Mouse (Mus musculus): ENCODE data around the gene Zfp931. TPM values are rescaled to one million over a fixed set of nuclear protein-coding genes. Genes with fewer than 3 reads are reported as not detected.
"Not testable (repeated sequence)": the region's sequence is repeated elsewhere in the genome, so short reads cannot be mapped to it uniquely, and the experiment has no call there.

Gene Zfp931
- polyA plus RNA-seq (2015; fragmentation: Nextera tagmentation; extraction: Ambion mirVana), result 15.0 TPM in 2 replicates

GRCm38 (mm10) chr2:178078166-178078717 is at the start of gene Zfp931:
Gene Zfp931, minus strand, starts transcription at chr2:178078476.
- H3K4me2 ChIP-seq, result peak within 1 kb of the TSS; percentile 53
- not testable (repeated sequence) for H3K27me3 ChIP-seq (replicated peaks); H3K27ac ChIP-seq; H3K36me3 ChIP-seq (replicated peaks); H3K9me3 ChIP-seq; ATAC-seq (replicated peaks); H3K4me1 ChIP-seq
- 0% methylated on average over 3 of the region's 14 CpGs for WGBS
- peak within 1 kb of the TSS; percentile 44 for H3K4me3 ChIP-seq
- peak within 1 kb of the TSS; percentile 35; the same call in 1 of the 2 replicates for H3K9ac ChIP-seq

DNA sequence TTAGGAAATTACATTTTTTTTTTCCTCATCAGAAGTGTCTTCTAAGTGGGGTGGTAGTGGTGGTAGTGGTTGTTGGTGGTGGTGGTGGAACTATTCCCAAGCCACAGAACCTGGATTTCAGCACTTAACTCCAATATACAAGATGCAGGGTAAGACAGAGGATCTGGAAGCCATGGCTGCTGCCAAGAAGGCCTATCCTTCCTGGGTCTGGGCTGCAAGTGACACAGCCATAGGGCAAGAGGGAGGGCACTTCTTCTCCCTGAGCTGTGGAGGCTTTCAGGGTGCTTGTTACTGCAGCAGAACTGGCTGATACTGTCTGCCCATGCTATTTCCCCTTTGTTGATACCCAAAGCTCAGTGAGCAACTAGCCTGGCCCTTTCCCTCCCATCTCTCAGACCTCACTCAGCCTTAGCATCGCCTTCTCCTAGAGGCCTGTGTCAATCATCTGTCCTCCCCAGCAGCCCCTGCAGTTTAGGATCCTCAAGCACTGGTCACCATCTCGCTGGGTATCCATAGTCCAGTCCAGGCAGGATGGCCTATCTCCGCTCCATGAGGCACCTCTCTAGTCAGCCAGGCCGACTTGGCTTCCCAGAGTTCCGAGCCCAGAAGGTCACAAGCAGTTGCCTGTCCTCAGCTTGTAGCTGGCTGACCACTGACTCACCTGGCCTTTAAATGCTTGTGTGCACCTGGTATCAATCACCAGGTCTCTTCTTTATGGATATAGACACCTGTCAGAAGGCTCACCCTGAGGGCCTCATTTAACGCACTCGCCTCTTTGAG is 48.0 kb upstream of the Zfp931 start:
- ATAC-seq (replicated peaks), result no peak
- WGBS, result 91% methylated on average over 7 of the region's 7 CpGs
- Histone ChIP-seq H3K9ac (no peak overlapping the region), H3K4me2 (no peak overlapping the region), H3K4me1 (no peaks in the 10 kb centered on the region), H3K27me3 (replicated peaks) (no peaks in the 10 kb centered on the region), H3K27ac (no peak overlapping the region), H3K36me3 (replicated peaks) (no peaks in the 10 kb centered on the region), H3K9me3 (no peaks in the 10 kb centered on the region), H3K4me3 (no peak overlapping the region)

- no peak for ATAC-seq (replicated peaks)
- no peak overlapping the region for H3K9ac ChIP-seq
Observed at GRCm38 (mm10) chr2:178125427-178125826, 47.2 kb upstream of the Zfp931 start.

DNA sequence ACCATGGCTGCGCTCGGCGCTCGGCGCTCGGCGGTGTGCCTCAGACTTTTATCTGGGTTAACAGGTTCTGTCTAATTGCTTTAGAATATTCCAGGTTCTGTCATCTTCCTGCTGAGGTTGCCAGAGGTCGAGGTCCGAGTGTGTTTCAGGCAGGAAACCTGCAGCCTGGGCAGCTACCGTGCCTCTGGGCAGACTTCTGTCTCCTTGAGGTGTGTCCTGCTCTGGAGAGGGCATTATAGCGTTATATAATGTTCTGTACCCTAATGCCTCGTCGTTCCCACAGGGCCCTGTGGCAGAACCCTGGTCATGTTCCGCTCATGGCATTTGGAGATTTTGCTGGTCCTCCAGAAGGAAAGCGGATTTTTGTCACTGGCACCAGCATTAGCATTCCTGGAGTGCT is 45.2 kb upstream of the Zfp931 start:
- WGBS, result 83% methylated on average over 15 of the region's 15 CpGs
- peaks cover 4% of the 10 kb centered on the region; the same call in 1 of the 2 replicates for H3K27me3 ChIP-seq (replicated peaks)
- H3K9me3 ChIP-seq, result no peaks in the 10 kb centered on the region
- H3K27ac ChIP-seq, result no peak overlapping the region
- H3K4me1 ChIP-seq, result peaks cover 12% of the 10 kb centered on the region
- H3K36me3 ChIP-seq (replicated peaks), result no peaks in the 10 kb centered on the region
- no peak overlapping the region for H3K4me2 ChIP-seq
- H3K9ac ChIP-seq, result no peak overlapping the region
- H3K4me3 ChIP-seq, result no peak overlapping the region
- ATAC-seq (replicated peaks), result no peak

More at GRCm38 (mm10) chr2:178125427-178125826, 47.2 kb upstream of the Zfp931 start:
- Histone ChIP-seq H3K4me1 (no peaks in the 10 kb centered on the region), H3K36me3 (replicated peaks) (no peaks in the 10 kb centered on the region), H3K4me2 (no peak overlapping the region), H3K4me3 (no peak overlapping the region), H3K9me3 (no peaks in the 10 kb centered on the region), H3K27ac (no peak overlapping the region), H3K27me3 (replicated peaks) (no peaks in the 10 kb centered on the region)
- WGBS, result 80% methylated on average over 8 of the region's 8 CpGs

- no peak for ATAC-seq (replicated peaks)
- H3K4me3 ChIP-seq, result no peak overlapping the region
- H3K36me3 ChIP-seq (replicated peaks), result no peaks in the 10 kb centered on the region
- no peak overlapping the region for H3K27ac ChIP-seq
- H3K9me3 ChIP-seq, result no peaks in the 10 kb centered on the region
- no peak overlapping the region for H3K9ac ChIP-seq
- H3K4me1 ChIP-seq, result peaks cover 14% of the 10 kb centered on the region
- H3K4me2 ChIP-seq, result no peak overlapping the region
- peaks cover 9% of the 10 kb centered on the region for H3K27me3 ChIP-seq (replicated peaks)
- WGBS, result 41% methylated on average over 4 of the region's 4 CpGs
Observed at GRCm38 (mm10) chr2:178121946-178122665, 43.8 kb upstream of the Zfp931 start.

DNA sequence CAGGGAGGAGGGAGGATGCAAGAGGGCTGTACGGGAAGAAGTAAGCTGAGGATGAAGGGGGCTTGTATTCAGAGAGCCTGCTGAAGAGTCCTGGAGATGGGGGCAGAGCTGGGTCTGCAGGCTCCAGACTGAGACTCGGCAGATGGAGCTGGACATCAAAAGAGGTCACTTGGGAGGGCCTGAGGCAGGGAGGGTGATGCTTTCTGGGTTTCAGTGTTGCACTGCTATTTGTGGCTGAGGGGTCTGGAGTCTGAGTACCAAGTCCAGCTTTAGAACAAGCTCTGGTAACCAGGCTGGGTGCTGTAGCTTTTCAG is 43.1 kb upstream of the Zfp931 start:
- H3K27ac ChIP-seq, result no peak overlapping the region
- H3K9me3 ChIP-seq, result no peaks in the 10 kb centered on the region
- H3K27me3 ChIP-seq (replicated peaks), result peaks cover 9% of the 10 kb centered on the region
- WGBS, result 39% methylated on average over 2 of the region's 2 CpGs
- no peak overlapping the region for H3K4me3 ChIP-seq
- H3K36me3 ChIP-seq (replicated peaks), result no peaks in the 10 kb centered on the region
- no peak overlapping the region for H3K9ac ChIP-seq
- H3K4me1 ChIP-seq, result peaks cover 14% of the 10 kb centered on the region
- no peak for ATAC-seq (replicated peaks)
- no peak overlapping the region for H3K4me2 ChIP-seq

GRCm38 (mm10) chr2:178120651-178121374 is 42.5 kb upstream of the Zfp931 start:
- no peak for ATAC-seq (replicated peaks)
- Histone ChIP-seq H3K27me3 (replicated peaks) (peaks cover 9% of the 10 kb centered on the region), H3K4me1 (peaks cover 14% of the 10 kb centered on the region), H3K27ac (no peak overlapping the region), H3K9ac (no peak overlapping the region), H3K36me3 (replicated peaks) (no peaks in the 10 kb centered on the region), H3K4me3 (no peak overlapping the region), H3K9me3 (no peaks in the 10 kb centered on the region), H3K4me2 (no peak overlapping the region)
- 90% methylated on average over 8 of the region's 8 CpGs for WGBS

DNA sequence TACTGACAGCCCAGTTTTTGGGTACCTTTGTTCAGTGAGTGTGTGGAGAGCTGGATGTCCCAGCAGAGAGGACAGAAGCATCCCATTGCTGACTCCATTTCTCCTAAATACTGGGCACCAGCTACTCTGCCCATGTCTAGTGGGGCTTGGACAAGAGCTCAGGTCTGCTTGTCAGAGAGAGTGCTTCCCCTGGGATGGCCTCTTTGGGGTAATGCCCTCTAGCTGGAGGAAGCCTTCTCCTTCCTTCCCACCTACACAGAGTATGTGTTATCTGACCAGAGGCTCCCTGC is 42.0 kb upstream of the Zfp931 start:
- Histone ChIP-seq H3K4me3 (no peak overlapping the region), H3K4me1 (peaks cover 14% of the 10 kb centered on the region), H3K9me3 (no peaks in the 10 kb centered on the region), H3K27me3 (replicated peaks) (peaks cover 9% of the 10 kb centered on the region), H3K36me3 (replicated peaks) (no peaks in the 10 kb centered on the region), H3K27ac (no peak overlapping the region), H3K4me2 (no peak overlapping the region), H3K9ac (no peak overlapping the region)
- ATAC-seq (replicated peaks), result no peak

- H3K4me1 ChIP-seq, result peaks cover 14% of the 10 kb centered on the region
- no peaks in the 10 kb centered on the region for H3K9me3 ChIP-seq
- peak overlapping the region; percentile 80 for H3K4me2 ChIP-seq
- H3K27ac ChIP-seq, result no peak overlapping the region
- H3K27me3 ChIP-seq (replicated peaks), result peaks cover 9% of the 10 kb centered on the region
- H3K4me3 ChIP-seq, result peak overlapping the region; percentile 42
- H3K36me3 ChIP-seq (replicated peaks), result no peaks in the 10 kb centered on the region
- peak; percentile 24 for ATAC-seq (replicated peaks)
- WGBS, result 24% methylated on average over 19 of the region's 19 CpGs
- H3K9ac ChIP-seq, result no peak overlapping the region
Observed at GRCm38 (mm10) chr2:178119561-178120355, 41.5 kb upstream of the Zfp931 start.

DNA sequence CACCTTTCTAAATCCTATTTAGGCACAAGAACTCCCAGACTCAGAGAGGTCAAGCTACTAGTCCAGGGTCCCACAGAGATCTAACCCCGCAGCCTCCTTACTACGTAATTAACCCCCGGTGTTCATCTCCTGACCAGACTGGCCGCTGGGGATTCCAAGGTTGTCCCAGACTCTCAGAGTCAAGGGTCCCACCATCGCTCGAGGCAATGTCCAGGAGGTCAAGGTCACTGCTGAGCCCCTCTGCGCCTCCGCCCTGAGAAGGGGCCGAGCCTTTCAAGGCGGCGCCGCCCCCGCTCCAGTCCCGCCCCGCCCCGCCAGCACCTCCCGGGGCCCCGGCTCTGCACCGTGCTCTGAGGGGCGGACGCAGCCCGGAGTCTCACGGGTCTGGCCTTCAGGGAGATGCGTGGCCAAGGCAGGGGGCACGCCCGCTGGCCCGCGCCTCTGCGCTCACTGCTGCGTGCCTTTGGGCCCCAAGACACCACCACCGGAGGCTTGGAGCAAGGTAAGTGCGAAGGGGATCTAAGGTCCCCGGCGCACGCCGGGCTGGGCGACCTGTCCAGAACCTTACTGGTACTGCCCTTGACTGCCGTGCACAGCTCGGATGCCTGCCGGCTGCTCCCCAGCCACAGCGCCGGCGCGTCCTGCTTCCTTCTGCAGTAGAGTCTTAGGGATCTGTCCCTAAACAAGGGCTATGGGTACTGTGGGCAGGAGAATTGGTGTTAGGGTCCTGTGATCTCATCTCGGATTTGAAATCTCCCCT is 40.7 kb upstream of the Zfp931 start, which contains the start of gene Phactr3:
TSS of gene Phactr3 (plus strand) at position 175 of the 760 bp plus-strand sequence.
- Histone ChIP-seq H3K4me2 (peak within 1 kb of the TSS; percentile 80), H3K9me3 (no peaks in the 10 kb centered on the region), H3K4me3 (peak within 1 kb of the TSS; percentile 42), H3K27ac (no peak within 1 kb of the TSS), H3K4me1 (peaks cover 14% of the 10 kb centered on the region), H3K9ac (peak within 1 kb of the TSS; percentile 44), H3K27me3 (replicated peaks) (peaks cover 9% of the 10 kb centered on the region), H3K36me3 (replicated peaks) (no peaks in the 10 kb centered on the region)
- WGBS, result 1% methylated on average over 43 of the region's 45 CpGs
- ATAC-seq (replicated peaks), result peak; percentile 62

- Histone ChIP-seq H3K27me3 (replicated peaks) (peaks cover 9% of the 10 kb centered on the region), H3K4me3 (no peak overlapping the region), H3K27ac (no peak overlapping the region), H3K9ac (no peak overlapping the region), H3K4me2 (0 out of 2 replicates have a peak overlapping the region, but pooled peaks have one; percentile 14), H3K9me3 (no peaks in the 10 kb centered on the region), H3K4me1 (peaks cover 14% of the 10 kb centered on the region), H3K36me3 (replicated peaks) (no peaks in the 10 kb centered on the region)
- ATAC-seq (replicated peaks), result peak; percentile 37
- 20% methylated on average over 12 of the region's 12 CpGs for WGBS
Observed at GRCm38 (mm10) chr2:178117946-178118345, 39.7 kb upstream of the Zfp931 start.
